Mouse (Mus musculus) embryonic fibroblast, embryonic 13.5 days (primary cell): ENCODE data around the gene Blvrb. TPM values are rescaled to one million over a fixed set of nuclear protein-coding genes. Genes with fewer than 3 reads are reported as not detected.

ENCODE experiments used
- H3K27ac ChIP-seq: 2 replicates; pipeline ENCODE4 v1.5.1; 2012; ENCODE audit warnings: low read length, control low read depth, inconsistent platforms; ENCODE audit not compliant: insufficient read depth
- H3K4me1 ChIP-seq: 2 replicates; pipeline ENCODE4 v1.6.1; 2011; ENCODE audit warnings: low read length; ENCODE audit not compliant: control insufficient read depth, insufficient read depth
- H3K4me3 ChIP-seq: 2 replicates; pipeline ENCODE4 v1.5.1; 2011; ENCODE audit warnings: mild to moderate bottlenecking, control low read depth, low read length; ENCODE audit not compliant: insufficient read depth
- CTCF ChIP-seq: IDR thresholded peaks from 2 replicates; pipeline ENCODE4 v1.5.1; 2011; ENCODE audit warnings: mild to moderate bottlenecking, control low read depth, low read length, moderate library complexity, borderline replicate concordance; ENCODE audit not compliant: insufficient read depth
- POLR2A ChIP-seq: IDR thresholded peaks from 2 replicates; pipeline ENCODE4 v1.6.1; 2011; ENCODE audit warnings: low read depth, mild to moderate bottlenecking, control low read depth, low read length, moderate library complexity
- polyA plus RNA-seq: library from polyadenylated mRNA; stranded (reverse); fragments of >200 nt; gene quantifications from 2 replicates; pipeline ENCODE4 v1.2.4, GENCODE M21; 2011; ENCODE audit warnings: low read depth; ENCODE audit not compliant: missing spikeins, insufficient read length

Blvrb gene
- polyA plus RNA-seq, 1 experiment = 16.6 TPM

DNA sequence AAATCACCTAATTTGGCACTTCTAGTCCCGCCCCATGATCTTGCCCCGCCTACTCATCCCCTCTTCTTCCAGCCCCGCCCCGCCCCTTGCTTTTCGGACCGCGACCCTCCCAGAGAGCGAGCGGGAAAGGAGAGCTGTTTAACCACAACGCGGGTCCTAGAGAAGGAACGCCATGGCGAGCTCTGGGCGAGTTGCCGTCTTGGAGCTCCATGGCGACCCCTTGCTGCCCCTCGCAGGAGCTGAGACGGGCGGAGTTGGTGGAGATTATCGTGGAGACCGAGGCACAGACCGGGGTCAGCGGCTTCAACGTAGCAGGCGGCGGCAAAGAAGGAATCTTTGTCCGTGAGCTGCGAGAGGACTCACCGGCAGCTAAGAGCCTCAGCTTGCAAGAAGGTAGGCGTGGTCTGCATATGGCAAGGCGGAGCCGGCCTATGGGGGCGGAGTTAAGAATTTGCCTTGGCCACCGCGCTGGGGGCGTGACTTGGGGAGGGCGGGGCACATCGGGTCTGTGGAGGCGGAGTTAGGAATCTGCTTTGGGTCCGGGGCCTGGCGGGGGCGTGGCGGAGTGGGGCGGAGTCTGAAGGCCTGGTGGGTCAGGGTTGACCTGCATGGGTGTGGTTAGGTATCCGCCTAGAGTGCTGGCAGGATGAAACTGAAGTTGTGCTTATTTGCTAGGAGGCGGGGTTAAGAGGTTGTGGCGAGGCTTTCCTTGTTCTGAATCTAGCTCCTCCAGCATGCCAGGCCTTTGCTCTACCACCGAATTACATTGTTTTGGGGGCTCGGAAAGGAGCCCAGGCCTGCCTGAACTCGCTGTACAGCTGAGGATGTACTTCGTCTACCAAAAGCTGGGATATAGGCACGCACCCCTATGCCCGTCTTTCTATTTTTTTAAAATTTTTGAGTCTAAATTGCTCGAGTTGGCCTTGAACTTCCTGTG lies 60.2 kb downstream of the Blvrb start:
- peak; percentile 93 for TF ChIP-seq POLR2A
- no peak for TF ChIP-seq CTCF
- Histone ChIP-seq H3K27ac (peak overlapping the region; percentile 95), H3K4me1 (peaks cover 6% of the 10 kb centered on the region), H3K4me3 (peak overlapping the region; percentile 54)

DNA sequence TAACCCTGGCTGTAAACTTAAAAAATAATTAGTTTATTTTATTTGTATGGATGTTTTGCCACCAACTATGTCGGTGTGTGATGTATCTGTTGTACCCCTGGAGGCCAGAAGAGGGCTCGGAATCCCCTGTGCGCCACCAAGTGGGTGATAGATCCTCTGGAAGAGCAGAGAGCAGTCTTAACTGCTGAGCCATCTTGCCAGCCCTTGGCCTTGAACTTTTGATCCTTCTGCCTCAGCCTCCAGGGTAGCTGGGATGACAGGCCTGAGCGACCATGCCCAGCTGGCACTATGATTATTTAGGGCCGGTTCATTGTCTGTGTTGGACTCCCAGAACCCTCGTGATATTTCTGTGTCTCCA lies 60.8 kb downstream of the Blvrb start:
- Histone ChIP-seq H3K4me3 (peak overlapping the region; percentile 42), H3K4me1 (peaks cover 6% of the 10 kb centered on the region)

DNA sequence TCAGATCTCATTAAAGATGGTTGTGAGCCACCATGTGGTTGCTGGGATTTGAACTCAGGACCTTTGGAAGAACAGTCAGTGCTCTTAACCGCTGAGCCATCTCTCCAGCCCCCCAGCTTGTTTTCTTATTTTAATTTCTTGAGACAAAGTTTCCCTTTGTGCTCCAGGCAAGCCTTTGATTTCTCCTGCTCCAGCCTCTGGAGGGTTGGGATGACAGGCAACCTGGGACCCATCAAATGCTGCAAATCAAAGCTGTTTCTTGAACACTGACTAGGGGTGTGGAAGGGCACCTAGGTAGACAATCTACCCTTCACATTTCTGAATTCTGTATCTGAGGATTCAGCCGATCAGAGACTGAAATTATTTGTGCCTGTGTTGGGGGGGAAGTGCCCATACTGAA lies 63.0 kb downstream of the Blvrb start:
- H3K4me3 ChIP-seq = no peak overlapping the region
- no peak overlapping the region for H3K27ac ChIP-seq
- TF ChIP-seq POLR2A = no peak
- TF ChIP-seq CTCF = no peak
- H3K4me1 ChIP-seq = peaks cover 6% of the 10 kb centered on the region

More for the DNA sequence above, 60.8 kb downstream of the Blvrb start:
- peak overlapping the region; percentile 63; the same call in 1 of the 2 replicates for H3K27ac ChIP-seq
- TF ChIP-seq POLR2A = no peak
- peak; percentile 52; the same call in 1 of the 2 replicates for TF ChIP-seq CTCF

DNA sequence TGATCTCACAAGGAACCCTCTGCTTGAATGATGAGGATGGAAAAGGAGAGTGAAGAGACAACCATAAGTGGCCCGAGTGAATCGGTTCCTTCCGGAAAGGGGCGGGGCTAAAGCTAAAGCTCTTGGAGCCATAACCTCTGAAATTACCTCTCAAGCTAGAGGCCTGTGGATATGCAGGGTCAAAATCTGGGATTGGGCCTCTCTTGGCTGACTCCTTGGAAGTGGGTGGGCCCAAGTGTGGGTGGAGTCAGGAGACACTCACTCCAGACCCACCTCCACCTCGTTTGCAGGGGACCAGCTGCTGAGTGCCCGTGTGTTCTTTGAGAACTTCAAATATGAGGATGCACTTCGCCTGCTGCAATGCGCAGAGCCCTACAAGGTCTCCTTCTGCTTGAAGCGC lies 67.2 kb downstream of the Blvrb start:
- Histone ChIP-seq H3K4me3 (no peak overlapping the region), H3K4me1 (no peaks in the 10 kb centered on the region), H3K27ac (no peak overlapping the region)
- TF ChIP-seq POLR2A (no peak), CTCF (no peak)

Other genes starting within 250 kb of the Blvrb start
- 8.3 and 8.7 TPM in 2 replicates for gene Itpkc, start 219.3 kb upstream of the Blvrb start, polyA plus RNA-seq
- gene Coq8b, start 215.0 kb upstream of the Blvrb start, polyA plus RNA-seq = 19.4 and 21.6 TPM in 2 replicates
- 47.6 and 51.7 TPM in 2 replicates for gene Numbl, start 189.5 kb upstream of the Blvrb start, polyA plus RNA-seq
- 46.5 and 50.6 TPM in 2 replicates for gene Ltbp4, start 110.3 kb upstream of the Blvrb start, polyA plus RNA-seq
- gene Shkbp1, start 92.0 kb upstream of the Blvrb start, polyA plus RNA-seq = 35.9 and 41.2 TPM in 2 replicates
- gene Gm20479, start 90.6 kb upstream of the Blvrb start, polyA plus RNA-seq = 6.2 TPM in 1 of 2 replicates, not detected in the other
- gene Sptbn4, start 292 bp upstream of the Blvrb start, polyA plus RNA-seq = 0.51 and 0.78 TPM in 2 replicates
- gene Sertad3, start 25.8 kb downstream of the Blvrb start, polyA plus RNA-seq = 12.9 and 14.1 TPM in 2 replicates
- 23.7 and 28.5 TPM in 2 replicates for gene Sertad1, start 38.9 kb downstream of the Blvrb start, polyA plus RNA-seq
- 5.4 and 5.6 TPM in 2 replicates for gene Prx, start 51.3 kb downstream of the Blvrb start, polyA plus RNA-seq
- 1.1 and 1.5 TPM in 2 replicates for gene Hipk4, start 75.3 kb downstream of the Blvrb start, polyA plus RNA-seq
- 195 and 211 TPM in 2 replicates for gene Pld3, start 105.2 kb downstream of the Blvrb start, polyA plus RNA-seq
- 12.6 and 14.0 TPM in 2 replicates for gene 2310022A10Rik, start 105.3 kb downstream of the Blvrb start, polyA plus RNA-seq
- 84.5 and 98.2 TPM in 2 replicates for gene Akt2, start 143.6 kb downstream of the Blvrb start, polyA plus RNA-seq
- gene Ttc9b, start 205.9 kb downstream of the Blvrb start, polyA plus RNA-seq = not detected in 2 replicates
- gene Map3k10, start 226.6 kb downstream of the Blvrb start, polyA plus RNA-seq = 26.2 and 28.1 TPM in 2 replicates
- 1.7 and 2.2 TPM in 2 replicates for gene Zfp607b, start 241.4 kb downstream of the Blvrb start, polyA plus RNA-seq